Mouse (Mus musculus) neural tube, embryonic 13.5 days (tissue): Measurements from ENCODE around the gene Pigb. TPM values are rescaled to one million over a fixed set of nuclear protein-coding genes. Genes with fewer than 3 reads are reported as not detected.

Experiments used
- microRNA-seq: library from miRNA; unstranded; fragments of <30 nt; microRNA quantifications from one replicate; pipeline ENCODE4, GENCODE M21; 2016
- polyA plus RNA-seq: library from polyadenylated mRNA; unstranded; fragments of >200 nt; fragmentation: Nextera tagmentation; extraction: Ambion mirVana; gene quantifications from 2 replicates; pipeline ENCODE4 v1.2.1, GENCODE M21; 2015

The Pigb gene
- polyA plus RNA-seq, 1 experiment from 2014 or later, result 11.3 TPM

Small RNAs within 50 kb of the gene (microRNA-seq; reads per million reads assigned to microRNA genes)
- not detected for gene Gm27353

Other genes with a start within 250 kb of the Pigb start
- gene Prtg, start 233.5 kb downstream of the Pigb start, polyA plus RNA-seq, result 0.51 and 0.52 TPM in 2 replicates
- gene Pygo1, start 114.7 kb downstream of the Pigb start, polyA plus RNA-seq, result 12.4 and 13.5 TPM in 2 replicates
- gene Dyx1c1, start 81.6 kb downstream of the Pigb start, polyA plus RNA-seq, result 2.4 and 2.7 TPM in 2 replicates
- gene Gm44503, start 81.5 kb downstream of the Pigb start, polyA plus RNA-seq, result not detected in 2 replicates
- 25.9 and 28.5 TPM in 2 replicates for gene Ccpg1os, start 55.0 kb downstream of the Pigb start, polyA plus RNA-seq
- 44.5 and 45.9 TPM in 2 replicates for gene Ccpg1, start 54.9 kb downstream of the Pigb start, polyA plus RNA-seq
- 1.0 and 1.9 TPM in 2 replicates for gene Rab27a, start 4.5 kb upstream of the Pigb start, polyA plus RNA-seq
- gene Khdc3, start 61.5 kb upstream of the Pigb start, polyA plus RNA-seq, result not detected in 2 replicates
- not detected in 2 replicates for gene Gm20509, start 62.1 kb upstream of the Pigb start, polyA plus RNA-seq
- gene Rsl24d1, start 73.0 kb upstream of the Pigb start, polyA plus RNA-seq, result 104 and 122 TPM in 2 replicates